Mouse (Mus musculus): ENCODE measurements at regions not wholly inside any gene's neighbourhood (a gene's known extent, or its start where the extent isn't known, plus 50 kb on each side); places are given as distances from the start of the nearest gene placed in this dataset.

- TF ChIP-seq GATA1 (IDR thresholded peaks at IDR 0.05; ENCODE audit: low read length) (no peak), TAL1 (IDR thresholded peaks at IDR 0.05; ENCODE audit: low read length) (no peak)
Measured at GRCm38 (mm10) chr4:9770372-9771102, 1103.8 kb upstream of the 2610301B20Rik start.
